Mouse (Mus musculus) G1E (cell line): ENCODE data around the gene Chn2. TPM values are rescaled to one million over a fixed set of nuclear protein-coding genes. Genes with fewer than 3 reads are reported as not detected.

Experiments used
- ATAC-seq: 2 replicates; pipeline ENCODE4 v1.8.0; 2016; ENCODE audit warnings: mild to moderate bottlenecking; ENCODE audit not compliant: insufficient number of reproducible peaks, poor library complexity, low FRiP score, severe bottlenecking; ENCODE audit errors: extremely low read depth
- DNase-seq: peaks from one replicate; pipeline ENCODE4 v3.0.0; 2012; ENCODE audit warnings: low spot score
- H3K27me3 ChIP-seq: 2 replicates; pipeline ENCODE4 v1.6.1; 2012; ENCODE audit warnings: mild to moderate bottlenecking, low read length, inconsistent platforms; ENCODE audit not compliant: insufficient read depth
- H3K36me3 ChIP-seq: replicated peaks from 2 replicates; pipeline ENCODE3; 2012; ENCODE audit warnings: mild to moderate bottlenecking, inconsistent platforms
- H3K4me1 ChIP-seq: 2 replicates; pipeline ENCODE4 v1.6.1; 2012; ENCODE audit warnings: low read depth, low read length, inconsistent platforms, mixed read lengths; ENCODE audit not compliant: insufficient read depth
- H3K4me3 ChIP-seq: 2 replicates; pipeline ENCODE4 v1.5.1; 2012; ENCODE audit warnings: low read depth, mild to moderate bottlenecking, inconsistent platforms, low read length, moderate library complexity, mixed read lengths
- H3K9me3 ChIP-seq: replicated peaks from 2 replicates; pipeline ENCODE4 v1.6.1; 2012; ENCODE audit warnings: inconsistent platforms
- CTCF ChIP-seq: IDR thresholded peaks from 2 replicates; pipeline ENCODE4 v1.5.1; 2012; ENCODE audit warnings: low read depth, low read length, inconsistent platforms, mixed read lengths
- GATA1 ChIP-seq: IDR thresholded peaks from 2 replicates; pipeline ENCODE4 v1.6.1; 2012; ENCODE audit warnings: borderline replicate concordance, low read length, inconsistent platforms, mixed read lengths
- GATA2 ChIP-seq: IDR thresholded peaks from 2 replicates; pipeline ENCODE4 v1.6.1; 2012; ENCODE audit warnings: low read depth, low read length, inconsistent platforms, borderline replicate concordance
- POLR2AphosphoS5 ChIP-seq: IDR thresholded peaks from 2 replicates; pipeline ENCODE4 v1.6.1; 2012; ENCODE audit warnings: low read depth, low read length, inconsistent platforms; ENCODE audit not compliant: insufficient replicate concordance
- TAL1 ChIP-seq: conservative IDR thresholded peaks from 2 replicates; pipeline ENCODE4 v1.6.1; 2012; ENCODE audit warnings: low read depth, low read length, inconsistent platforms, mixed read lengths
- polyA plus RNA-seq: library from polyadenylated mRNA; stranded (reverse); fragments of >175 nt; gene quantifications from 2 replicates; pipeline ENCODE4 v1.2.3, GENCODE M21; 2012
- total RNA-seq, 2 experiments: library from RNA; stranded (forward) in 1 of 2; stranded (reverse) in 1 of 2; fragments of 200-1000 nt in 1 of 2; fragments of >200 nt in 1 of 2; fragmentation: Nextera tagmentation in 1 of 2; gene quantifications; 2 replicates each; pipeline ENCODE4 v1.2.3; 2014 to 2017

The Chn2 gene
- total RNA-seq (2014; fragmentation: Nextera tagmentation) (not detected in 2 replicates), total RNA-seq (2017) (0.22 TPM in 1 of 2 replicates, not detected in the other), polyA plus RNA-seq (not detected in 2 replicates)

GRCm38 (mm10) chr6:54039357-54039804 is at the start of gene Chn2:
Gene Chn2, plus strand, starts transcription at chr6:54039554.
- Histone ChIP-seq H3K36me3 (no peaks in the 10 kb centered on the region), H3K9me3 (peaks cover 57% of the 10 kb centered on the region), H3K4me1 (no peaks in the 10 kb centered on the region), H3K4me3 (no peak within 1 kb of the TSS; the same call in 1 of the 2 replicates), H3K27me3 (no peaks in the 10 kb centered on the region)
- TF ChIP-seq GATA1 (no peak), GATA2 (no peak), TAL1 (no peak), CTCF (no peak), POLR2AphosphoS5 (no peak)
- ATAC-seq (no peak), DNase-seq (no peak)

- DNase-seq = no peak
- Histone ChIP-seq H3K4me3 (no peak overlapping the region), H3K4me1 (no peaks in the 10 kb centered on the region), H3K27me3 (no peaks in the 10 kb centered on the region), H3K9me3 (peaks cover 48% of the 10 kb centered on the region), H3K36me3 (no peaks in the 10 kb centered on the region)
- no peak for TF ChIP-seq CTCF
- no peak for TF ChIP-seq TAL1
- TF ChIP-seq POLR2AphosphoS5 = no peak
- TF ChIP-seq GATA2 = no peak
- TF ChIP-seq GATA1 = no peak
- ATAC-seq = no peak
These were observed 47.0 kb upstream of the Chn2 start for GRCm38 (mm10) chr6:53992386-53992785.

DNA sequence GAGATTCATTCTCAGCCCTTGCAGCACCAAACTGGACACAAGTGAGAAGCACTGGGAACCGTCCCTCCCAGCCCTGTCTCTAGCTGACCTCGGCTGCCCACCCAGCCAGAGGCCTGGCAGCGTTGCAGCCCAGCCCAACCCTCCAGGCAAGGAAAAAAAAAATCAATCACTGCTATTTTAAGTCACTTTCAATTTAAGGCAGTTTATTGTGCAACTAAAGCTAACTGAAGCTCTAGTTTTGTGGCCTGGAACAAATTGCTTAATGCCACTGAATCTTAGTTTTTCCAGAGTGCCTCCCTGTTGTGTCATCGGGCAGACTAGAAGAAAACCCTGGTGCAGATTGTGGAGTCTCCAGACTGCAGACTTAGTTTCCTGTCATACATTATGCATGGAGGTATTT is 43.8 kb upstream of the Chn2 start:
- Histone ChIP-seq H3K27me3 (no peaks in the 10 kb centered on the region), H3K9me3 (peaks cover 45% of the 10 kb centered on the region), H3K4me1 (no peaks in the 10 kb centered on the region), H3K4me3 (no peak overlapping the region), H3K36me3 (no peaks in the 10 kb centered on the region)
- TF ChIP-seq CTCF (no peak), TAL1 (no peak), GATA2 (no peak), GATA1 (no peak), POLR2AphosphoS5 (no peak)
- ATAC-seq = no peak
- DNase-seq = no peak

GRCm38 (mm10) chr6:53996226-53996955 is 43.0 kb upstream of the Chn2 start:
- no peaks in the 10 kb centered on the region for H3K27me3 ChIP-seq
- TF ChIP-seq GATA2 = no peak
- no peak for TF ChIP-seq TAL1
- TF ChIP-seq POLR2AphosphoS5 = no peak
- TF ChIP-seq CTCF = no peak
- no peak for TF ChIP-seq GATA1
- peaks cover 37% of the 10 kb centered on the region for H3K9me3 ChIP-seq
- H3K4me1 ChIP-seq = no peaks in the 10 kb centered on the region
- DNase-seq (no peak), ATAC-seq (no peak)
- no peak overlapping the region for H3K4me3 ChIP-seq
- no peaks in the 10 kb centered on the region for H3K36me3 ChIP-seq

DNA sequence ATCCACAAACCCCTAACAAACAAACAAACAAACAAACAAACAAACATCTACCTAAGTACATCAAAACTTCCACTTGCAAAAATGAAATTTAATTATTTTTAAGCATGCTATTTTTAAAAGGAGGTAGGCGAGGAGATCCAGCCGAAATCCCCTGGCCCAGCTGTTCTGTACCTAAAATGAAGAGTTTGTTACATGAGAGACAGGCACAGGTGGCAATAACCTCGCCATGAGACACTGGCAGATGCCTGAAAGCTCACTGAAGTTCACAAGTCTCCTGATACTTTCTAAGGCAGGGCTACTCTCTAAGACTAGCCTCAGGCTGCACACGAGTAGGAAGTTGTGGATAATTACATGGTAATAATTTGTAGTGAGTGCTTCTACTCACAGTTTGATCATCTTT is 34.1 kb upstream of the Chn2 start:
- no peak for TF ChIP-seq POLR2AphosphoS5
- no peak for TF ChIP-seq GATA1
- no peak for TF ChIP-seq TAL1
- no peak for TF ChIP-seq GATA2
- H3K9me3 ChIP-seq = peaks cover 30% of the 10 kb centered on the region
- DNase-seq (no peak), ATAC-seq (no peak)
- H3K4me3 ChIP-seq = no peak overlapping the region
- H3K27me3 ChIP-seq = no peaks in the 10 kb centered on the region
- no peaks in the 10 kb centered on the region for H3K36me3 ChIP-seq
- no peaks in the 10 kb centered on the region for H3K4me1 ChIP-seq

DNA sequence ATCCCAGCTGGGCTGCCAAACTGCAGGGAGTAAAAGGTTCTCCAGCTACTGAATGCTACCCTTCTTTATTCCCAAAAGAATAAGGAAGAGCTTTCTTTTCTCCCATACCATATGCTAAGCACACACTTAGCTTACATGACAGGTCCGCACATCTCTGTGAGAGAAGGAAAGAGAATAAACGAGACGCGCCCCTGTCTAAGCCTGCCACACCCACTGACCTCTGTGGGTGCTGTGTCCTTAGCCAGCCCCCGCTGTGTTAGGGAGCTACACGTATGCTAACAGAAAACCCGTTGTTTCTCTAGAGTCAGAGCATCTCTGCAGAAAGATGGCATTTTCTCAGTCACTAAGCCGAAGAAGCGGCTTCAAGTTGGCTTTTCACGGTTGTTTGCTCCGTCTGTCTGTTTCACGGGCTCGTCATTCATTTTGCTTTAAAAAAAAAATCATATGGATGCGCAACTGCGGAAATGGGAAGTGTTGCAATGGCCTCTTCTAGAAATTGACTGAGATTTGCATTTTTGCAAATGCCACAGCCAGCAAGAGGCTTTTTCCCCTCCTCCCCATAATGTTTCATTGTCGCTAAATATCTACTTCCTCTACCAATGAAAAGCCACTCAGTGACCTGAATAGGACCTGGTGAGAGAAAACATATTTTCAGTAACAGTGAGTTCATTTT is 30.8 kb upstream of the Chn2 start:
- peaks cover 36% of the 10 kb centered on the region for H3K9me3 ChIP-seq
- no peak for DNase-seq
- no peaks in the 10 kb centered on the region for H3K36me3 ChIP-seq
- TF ChIP-seq POLR2AphosphoS5 (no peak), GATA2 (no peak), TAL1 (no peak), CTCF (no peak), GATA1 (no peak)
- H3K27me3 ChIP-seq = no peaks in the 10 kb centered on the region
- no peak overlapping the region for H3K4me3 ChIP-seq
- H3K4me1 ChIP-seq = no peaks in the 10 kb centered on the region
- ATAC-seq = no peak
